Mouse (Mus musculus) MEL (cell line): ENCODE measurements around the gene Gm10778. TPM values are rescaled to one million over a fixed set of nuclear protein-coding genes. Genes with fewer than 3 reads are reported as not detected.
A peak's percentile ranks its signal among the peaks of the same experiment; 100 is the strongest.

Experiments
- DNase-seq: peaks from one replicate; pipeline ENCODE4 v3.0.0; 2011; ENCODE audit warnings: low read depth, low spot score
- H3K27ac ChIP-seq: 2 replicates; pipeline ENCODE4 v1.5.1; 2012; ENCODE audit warnings: low read depth, mild to moderate bottlenecking, control low read depth, low read length, moderate library complexity; ENCODE audit not compliant: control insufficient read depth
- H3K27me3 ChIP-seq, 2 experiments: fragments of 150-350 bp in 1 of 2; sonication (generic) in 1 of 2; 2 replicates each; pipeline ENCODE4 v1.6.1; 2012; ENCODE audit warnings: low read length in 2 of 2, mild to moderate bottlenecking in 2 of 2, improper control_type of control experiment in 1 of 2, moderate library complexity in 1 of 2; ENCODE audit not compliant: insufficient read depth in 2 of 2, control insufficient read depth in 1 of 2
- H3K36me3 ChIP-seq, 2 experiments: 2 replicates each; pipeline ENCODE4 v1.6.1; 2012 to 2014; ENCODE audit warnings: low read length in 2 of 2, improper control_type of control experiment in 1 of 2, inconsistent platforms in 1 of 2, mild to moderate bottlenecking in 1 of 2; ENCODE audit not compliant: insufficient read depth in 2 of 2, control insufficient read depth in 1 of 2
- H3K4me1 ChIP-seq, 2 experiments: fragments of 150-350 bp in 1 of 2; sonication (generic) in 1 of 2; 2 replicates each; pipeline ENCODE4 v1.6.1; 2012; ENCODE audit warnings: low read length in 2 of 2, improper control_type of control experiment in 1 of 2, mild to moderate bottlenecking in 1 of 2; ENCODE audit not compliant: insufficient read depth in 2 of 2, control insufficient read depth in 1 of 2
- H3K4me3 ChIP-seq, 2 experiments: fragments of 150-350 bp in 1 of 2; sonication (generic) in 1 of 2; 2 replicates each; pipeline ENCODE4 v1.5.1; 2012; ENCODE audit warnings: low read depth in 2 of 2, low read length in 2 of 2, mild to moderate bottlenecking in 2 of 2, moderate library complexity in 2 of 2, control low read depth in 1 of 2, improper control_type of control experiment in 1 of 2; ENCODE audit not compliant: control insufficient read depth in 1 of 2, insufficient read depth in 1 of 2
- H3K79me2 ChIP-seq: 2 replicates; pipeline ENCODE4 v1.6.1; 2012; ENCODE audit warnings: mild to moderate bottlenecking, low read length, moderate library complexity; ENCODE audit not compliant: control insufficient read depth, poor library complexity, insufficient read depth
- H3K9ac ChIP-seq: 2 replicates; pipeline ENCODE4 v1.6.1; 2012; ENCODE audit warnings: low read depth, mild to moderate bottlenecking, control low read depth, low read length, moderate library complexity; ENCODE audit not compliant: control insufficient read depth, poor library complexity, severe bottlenecking
- H3K9me3 ChIP-seq: fragments of 150-350 bp; sonication (generic); replicated peaks from 2 replicates; pipeline ENCODE4 v1.6.1; 2012; ENCODE audit warnings: mild to moderate bottlenecking, low read length, improper control_type of control experiment, moderate library complexity; ENCODE audit not compliant: insufficient read depth
- CHD1 ChIP-seq: IDR thresholded peaks from 2 replicates; pipeline ENCODE4 v1.6.1; 2012; ENCODE audit warnings: low read depth, mild to moderate bottlenecking, inconsistent platforms, low read length, improper control_type of control experiment
- CHD2 ChIP-seq: IDR thresholded peaks from 2 replicates; pipeline ENCODE4 v1.6.1; 2011; ENCODE audit warnings: low read length, improper control_type of control experiment
- CTCF ChIP-seq, 3 experiments: IDR thresholded peaks in 2 of 3; conservative IDR thresholded peaks in 1 of 3; 2 replicates each; pipeline ENCODE4 v1.5.1; 2011 to 2012; ENCODE audit warnings: low read length in 3 of 3, low read depth in 2 of 3, mild to moderate bottlenecking in 2 of 3, improper control_type of control experiment in 1 of 3, inconsistent platforms in 1 of 3, mixed read lengths in 1 of 3, moderate library complexity in 1 of 3; ENCODE audit not compliant: control insufficient read depth in 1 of 3, insufficient read depth in 1 of 3, poor library complexity in 1 of 3, severe bottlenecking in 1 of 3
- ELF1 ChIP-seq: IDR thresholded peaks from 2 replicates; pipeline ENCODE4 v1.6.1; 2014; ENCODE audit warnings: low read depth, mild to moderate bottlenecking, inconsistent platforms, low read length, improper control_type of control experiment, moderate library complexity
- EP300 ChIP-seq, 2 experiments: IDR thresholded peaks; 2 replicates each; pipeline ENCODE4 v1.6.1; 2011; ENCODE audit warnings: improper control_type of control experiment in 2 of 2, low read length in 2 of 2, low read depth in 1 of 2, mild to moderate bottlenecking in 1 of 2
- ETS1 ChIP-seq: IDR thresholded peaks from 2 replicates; pipeline ENCODE4 v1.6.1; 2012; ENCODE audit warnings: low read depth, mild to moderate bottlenecking, inconsistent platforms, low read length, improper control_type of control experiment, moderate library complexity
- GATA1 ChIP-seq: IDR thresholded peaks from 2 replicates; pipeline ENCODE4 v1.6.1; 2011; ENCODE audit warnings: low read depth, low read length, improper control_type of control experiment
- HCFC1 ChIP-seq: IDR thresholded peaks from 2 replicates; pipeline ENCODE4 v1.6.1; 2012; ENCODE audit warnings: low read depth, mild to moderate bottlenecking, inconsistent platforms, low read length, improper control_type of control experiment, moderate library complexity
- KAT2A ChIP-seq: conservative IDR thresholded peaks from 2 replicates; pipeline ENCODE4 v1.6.1; 2012; ENCODE audit warnings: low read depth, low read length, improper control_type of control experiment, inconsistent platforms
- MAFK ChIP-seq: IDR thresholded peaks from 2 replicates; pipeline ENCODE4 v1.6.1; 2011; ENCODE audit warnings: low read depth, mild to moderate bottlenecking, low read length, improper control_type of control experiment, borderline replicate concordance
- MAX ChIP-seq: IDR thresholded peaks from 2 replicates; pipeline ENCODE4 v1.6.1; 2011; ENCODE audit warnings: low read length, improper control_type of control experiment
- MAZ ChIP-seq: IDR thresholded peaks from 2 replicates; pipeline ENCODE4 v1.6.1; 2012; ENCODE audit warnings: low read depth, mild to moderate bottlenecking, inconsistent platforms, low read length, improper control_type of control experiment
- MEF2A ChIP-seq: IDR thresholded peaks from 2 replicates; pipeline ENCODE4 v1.6.1; 2014; ENCODE audit warnings: low read depth, mild to moderate bottlenecking, inconsistent platforms, low read length, improper control_type of control experiment; ENCODE audit not compliant: poor library complexity, insufficient replicate concordance, severe bottlenecking; ENCODE audit errors: extremely low read depth
- MXI1 ChIP-seq: IDR thresholded peaks from 2 replicates; pipeline ENCODE4 v1.6.1; 2011; ENCODE audit warnings: mild to moderate bottlenecking, low read depth, low read length, improper control_type of control experiment
- MYC ChIP-seq: IDR thresholded peaks from 2 replicates; pipeline ENCODE4 v1.6.1; 2011; ENCODE audit warnings: low read depth, mild to moderate bottlenecking, low read length, improper control_type of control experiment, moderate library complexity
- NELFE ChIP-seq: IDR thresholded peaks from 2 replicates; pipeline ENCODE4 v1.6.1; 2011; ENCODE audit warnings: low read depth, low read length, improper control_type of control experiment
- NRF1 ChIP-seq: IDR thresholded peaks from 2 replicates; pipeline ENCODE4 v1.6.1; 2014; ENCODE audit warnings: low read depth, mild to moderate bottlenecking, inconsistent platforms, low read length, improper control_type of control experiment, moderate library complexity; ENCODE audit not compliant: poor library complexity, insufficient read depth, severe bottlenecking
- POLR2A ChIP-seq, 2 experiments: IDR thresholded peaks; 2 replicates each; pipeline ENCODE4 v1.6.1; 2011 to 2012; ENCODE audit warnings: low read length in 2 of 2, mild to moderate bottlenecking in 2 of 2, control low read depth in 1 of 2, improper control_type of control experiment in 1 of 2, low read depth in 1 of 2, moderate library complexity in 1 of 2; ENCODE audit not compliant: control insufficient read depth in 1 of 2, insufficient read depth in 1 of 2, poor library complexity in 1 of 2
- POLR2AphosphoS2 ChIP-seq: IDR thresholded peaks from 2 replicates; pipeline ENCODE4 v1.6.1; 2011; ENCODE audit warnings: low read length, improper control_type of control experiment
- RCOR1 ChIP-seq: IDR thresholded peaks from 2 replicates; pipeline ENCODE4 v1.6.1; 2012; ENCODE audit warnings: low read depth, mild to moderate bottlenecking, inconsistent platforms, low read length, improper control_type of control experiment
- SIN3A ChIP-seq: IDR thresholded peaks from 2 replicates; pipeline ENCODE4 v1.6.1; 2012; ENCODE audit warnings: low read length, improper control_type of control experiment, inconsistent platforms
- TAL1 ChIP-seq: IDR thresholded peaks from 2 replicates; pipeline ENCODE4 v1.6.1; 2012; ENCODE audit warnings: mild to moderate bottlenecking, inconsistent platforms, low read length, moderate library complexity, mixed read lengths
- TBP ChIP-seq: IDR thresholded peaks from 2 replicates; pipeline ENCODE4 v1.8.0; 2011; ENCODE audit warnings: low read depth, low read length, improper control_type of control experiment
- USF1 ChIP-seq: IDR thresholded peaks from 2 replicates; pipeline ENCODE4 v1.6.1; 2014; ENCODE audit warnings: low read depth, mild to moderate bottlenecking, inconsistent platforms, low read length, improper control_type of control experiment, moderate library complexity
- ZKSCAN1 ChIP-seq: IDR thresholded peaks from 2 replicates; pipeline ENCODE4 v1.6.1; 2012; ENCODE audit warnings: low read depth, mild to moderate bottlenecking, inconsistent platforms, low read length, improper control_type of control experiment, moderate library complexity
- ZMIZ1 ChIP-seq: IDR thresholded peaks from 2 replicates; pipeline ENCODE4 v1.6.1; 2012; ENCODE audit warnings: low read depth, mild to moderate bottlenecking, inconsistent platforms, low read length, improper control_type of control experiment, moderate library complexity
- polyA plus RNA-seq, 2 experiments: library from polyadenylated mRNA; stranded (reverse) in 1 of 2; unstranded in 1 of 2; fragments of >175 nt in 1 of 2; fragments of >200 nt in 1 of 2; gene quantifications; 2 replicates each; pipeline versions ENCODE4 v1.2.1 to v1.2.4; 2012; ENCODE audit warnings: low replicate concordance in 2 of 2, low read depth in 1 of 2; ENCODE audit not compliant: insufficient read length in 2 of 2, insufficient read depth in 1 of 2, missing spikeins in 1 of 2
- total RNA-seq: library from RNA; depleted of rRNA; stranded (reverse); fragments of 300-350 nt; gene quantifications from 2 replicates; pipeline ENCODE4 v1.2.3, GENCODE M21; 2012

The Gm10778 gene
- total and polyA plus RNA-seq, 3 experiments: 2.0 to 3.9 TPM; not detected in 1

DNA sequence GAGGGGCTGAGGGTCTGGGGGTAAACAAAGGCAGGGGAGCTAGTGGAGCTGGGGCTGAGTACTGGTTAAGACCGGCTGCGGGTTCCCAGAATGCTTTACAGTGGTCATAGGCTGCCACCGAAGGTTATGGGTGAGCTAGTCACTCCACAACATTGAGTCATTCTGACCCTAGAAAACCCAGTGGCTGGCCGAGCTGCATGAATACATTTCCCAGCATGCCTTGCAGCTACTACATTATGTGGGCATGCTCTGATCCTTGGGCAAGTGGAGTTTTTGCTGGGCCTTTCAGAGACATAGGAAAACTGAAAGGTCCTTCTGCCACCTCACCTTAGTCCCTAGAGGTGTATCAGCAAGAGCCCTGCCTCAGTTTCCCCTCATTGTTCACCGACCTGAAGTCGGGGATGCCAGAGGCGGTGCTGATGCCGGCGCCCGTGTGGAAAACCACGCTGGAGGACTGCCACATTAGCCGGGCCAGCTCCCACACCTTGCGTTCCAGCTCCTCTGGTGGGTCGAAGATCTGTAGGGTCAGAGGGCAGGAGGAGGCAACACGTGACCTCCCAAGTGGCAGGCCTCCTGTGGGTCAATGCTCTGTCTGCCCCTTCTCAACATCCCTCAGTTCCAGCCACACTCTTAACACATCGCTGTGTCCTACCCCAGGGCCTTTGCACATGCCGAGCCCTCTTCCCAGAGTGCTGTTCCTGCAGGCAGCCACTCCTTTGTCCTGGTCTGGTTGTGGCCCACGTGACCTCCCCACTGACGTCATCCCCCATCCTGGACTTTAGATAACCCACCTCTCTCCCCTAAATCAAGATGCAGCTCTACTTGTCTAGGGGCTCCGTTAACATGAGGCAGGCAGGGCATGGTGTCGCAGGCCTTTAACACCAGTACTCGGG lies 22.5 kb upstream of the Gm10778 start:
- Histone ChIP-seq H3K27ac (no peak overlapping the region; the same call in 1 of the 2 replicates), H3K4me3 (peak overlapping the region; percentile 64 to 90), H3K9me3 (no peaks in the 10 kb centered on the region), H3K4me1 (peaks cover 2 to 19% of the 10 kb centered on the region in 2 experiments; a peak in 3 of 4 replicates), H3K9ac (peak overlapping the region; percentile 93), H3K36me3 (no peaks in the 10 kb centered on the region; a peak in 1 of 4 replicates), H3K27me3 (no peaks in the 10 kb centered on the region), H3K79me2 (peaks cover 4% of the 10 kb centered on the region; the same call in 1 of the 2 replicates)
- no peak for DNase-seq
- no peak for TF ChIP-seq MYC
- peak; percentile 72 for TF ChIP-seq USF1

DNA sequence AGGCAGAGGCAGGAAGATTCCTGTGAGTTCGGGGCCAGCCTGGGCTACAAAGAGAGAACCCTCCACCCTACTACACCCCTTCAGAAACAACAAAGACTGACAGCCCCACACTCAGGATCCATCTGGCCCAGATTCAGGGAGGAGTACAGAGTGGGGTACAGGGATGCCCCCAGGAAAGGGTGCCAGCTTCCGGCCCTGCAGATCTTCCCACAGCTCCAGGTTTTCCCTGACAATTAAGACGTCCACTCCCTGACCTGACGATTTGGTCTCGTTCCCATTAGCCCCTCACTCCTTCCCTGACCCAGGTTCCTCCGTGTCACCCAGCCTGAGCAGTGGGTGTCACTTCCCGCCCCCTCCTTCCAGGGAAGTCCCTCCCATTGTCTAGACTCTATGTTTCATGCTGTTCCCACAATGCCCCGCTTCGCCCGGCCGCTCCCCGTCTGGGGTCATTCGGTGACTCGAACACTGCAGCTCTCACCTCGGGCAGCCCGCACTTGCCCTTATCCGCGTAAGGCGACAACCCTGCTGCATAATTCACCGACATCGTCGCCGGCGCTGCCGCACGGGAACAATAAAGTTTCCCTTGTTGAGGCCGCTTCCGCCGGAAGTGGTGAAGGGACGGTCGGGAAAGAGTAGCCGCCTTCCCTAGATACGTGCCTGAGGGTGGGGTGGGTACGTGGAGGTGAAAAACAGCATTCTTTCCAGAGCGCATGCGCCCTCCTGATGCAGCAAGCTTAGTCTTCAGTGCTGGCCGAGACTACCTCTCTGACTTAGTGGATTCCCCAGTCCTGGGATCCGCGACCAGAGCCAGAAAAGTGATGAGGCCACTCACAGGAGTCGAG lies 21.6 kb upstream of the Gm10778 start, which contains the start of gene Sirt6:
Sirt6 (minus strand) TSS at position 804 of the 842 bp plus-strand sequence.
- peak within 1 kb of the TSS; percentile 93 for H3K9ac ChIP-seq
- peaks cover 2 to 19% of the 10 kb centered on the region in 2 experiments; a peak in 3 of 4 replicates for H3K4me1 ChIP-seq
- TF ChIP-seq CHD1 (no peak), SIN3A (peak; percentile 89; the same call in 1 of the 2 replicates), ELF1 (peak; percentile 70), MAZ (peak; percentile 89), HCFC1 (peak; percentile 95), TAL1 (no peak), RCOR1 (0 out of 2 replicates have a peak, but pooled peaks have one; percentile 11), CHD2 (no peak), MEF2A (no peak), MXI1 (peak; percentile 41; the same call in 1 of the 2 replicates), CTCF (IDR thresholded peaks at IDR 0.05 in 2 of 3, conservative IDR thresholded peaks at IDR 0.05 in 1 of 3; ENCODE audit: control insufficient read depth in 1 of 3, insufficient read depth in 1 of 3, low read depth in 2 of 3, low read length in 3 of 3, poor library complexity in 1 of 3, severe bottlenecking in 1 of 3) (no peak), MYC (peak; percentile 44; the same call in 1 of the 2 replicates), NELFE (peak; percentile 91), MAX (peak; percentile 4; the same call in 1 of the 2 replicates), KAT2A (peak; percentile 69; the same call in 1 of the 2 replicates), POLR2AphosphoS2 (peak; percentile 94), POLR2A (IDR thresholded peaks at IDR 0.05; ENCODE audit: control insufficient read depth in 1 of 2, insufficient read depth in 1 of 2, low read depth in 1 of 2, low read length in 2 of 2, poor library complexity in 1 of 2) (peak; percentile 69 to 95; a peak in 3 of 4 replicates), ZMIZ1 (peak; percentile 94; the same call in 1 of the 2 replicates), ZKSCAN1 (no peak), TBP (peak; percentile 75), MAFK (no peak), NRF1 (peak; percentile 88), GATA1 (peak; percentile 19; the same call in 1 of the 2 replicates), ETS1 (peak; percentile 61; the same call in 1 of the 2 replicates), EP300 (IDR thresholded peaks at IDR 0.05; ENCODE audit: low read depth in 1 of 2, low read length in 2 of 2) (peak in 1 of 2 experiments; percentile 40; a peak in 1 of 4 replicates)
- peak; percentile 98 for DNase-seq
- peak within 1 kb of the TSS; percentile 70 to 90 for H3K4me3 ChIP-seq
- no peaks in the 10 kb centered on the region; a peak in 1 of 4 replicates for H3K36me3 ChIP-seq
- peak within 1 kb of the TSS; percentile 93 for H3K27ac ChIP-seq
- peaks cover 4% of the 10 kb centered on the region; the same call in 1 of the 2 replicates for H3K79me2 ChIP-seq
- no peaks in the 10 kb centered on the region for H3K9me3 ChIP-seq
- no peaks in the 10 kb centered on the region for H3K27me3 ChIP-seq
